Mouse (Mus musculus) olfactory bulb, adult 2 months (tissue): ENCODE data around the gene Zfp72. TPM values are rescaled to one million over a fixed set of nuclear protein-coding genes. Genes with fewer than 3 reads are reported as not detected.
A peak's percentile ranks its signal among the peaks of the same experiment; 100 is the strongest.

Experiments used
- H3K27ac ChIP-seq: fragments of 200-500 bp; 2 replicates; pipeline ENCODE4 v1.5.1; 2012; ENCODE audit warnings: low read depth, low read length; ENCODE audit not compliant: insufficient read depth
- H3K4me1 ChIP-seq: fragments of 200-500 bp; 2 replicates; pipeline ENCODE4 v1.6.1; 2012; ENCODE audit warnings: low read length; ENCODE audit not compliant: control insufficient read depth, insufficient read depth
- H3K4me3 ChIP-seq: fragments of 200-500 bp; 2 replicates; pipeline ENCODE4 v1.5.1; 2012; ENCODE audit warnings: mild to moderate bottlenecking, low read depth, low read length, moderate library complexity; ENCODE audit not compliant: insufficient read depth
- CTCF ChIP-seq: fragments of 200-500 bp; IDR thresholded peaks from 2 replicates; pipeline ENCODE4 v1.5.1; 2012; ENCODE audit warnings: low read depth, mild to moderate bottlenecking, low read length, moderate library complexity; ENCODE audit not compliant: insufficient read depth
- POLR2A ChIP-seq: fragments of 200-500 bp; IDR thresholded peaks from 2 replicates; pipeline ENCODE4 v1.6.1; 2012; ENCODE audit warnings: mild to moderate bottlenecking, low read depth, low read length, moderate library complexity; ENCODE audit not compliant: insufficient read depth
- WGBS: fragments of 180-500 bp; shearing (Covaris S2); methylation state at CpG from one replicate; pipeline ENCODE4 v1.1.7; 2018; 5-methylcytosine and 5-hydroxymethylcytosine counted together
- polyA plus RNA-seq: library from polyadenylated mRNA; stranded (reverse); fragments of >200 nt; gene quantifications from 2 replicates; pipeline ENCODE4 v1.2.4, GENCODE M21; 2012; ENCODE audit warnings: low replicate concordance; ENCODE audit not compliant: missing spikeins, insufficient read depth, insufficient read length

Zfp72 gene
- polyA plus RNA-seq, 1 experiment = not detected

GRCm38 (mm10) chr13:74362218-74362617 lies 28.4 kb downstream of the Zfp72 start:
- Histone ChIP-seq H3K4me3 (no peak overlapping the region), H3K4me1 (peaks cover 9% of the 10 kb centered on the region; the same call in 1 of the 2 replicates), H3K27ac (no peak overlapping the region)
- 72% methylated on average over 2 of the region's 2 CpGs for WGBS
- no peak for TF ChIP-seq CTCF
- TF ChIP-seq POLR2A = no peak

GRCm38 (mm10) chr13:74356491-74356890 lies 34.1 kb downstream of the Zfp72 start:
- Histone ChIP-seq H3K27ac (no peak overlapping the region), H3K4me1 (peaks cover 3% of the 10 kb centered on the region; the same call in 1 of the 2 replicates), H3K4me3 (no peak overlapping the region)
- TF ChIP-seq CTCF (no peak), POLR2A (no peak)
- 83% methylated on average over 13 of the region's 13 CpGs for WGBS

- Histone ChIP-seq H3K4me3 (peak overlapping the region; percentile 64), H3K4me1 (no peaks in the 10 kb centered on the region), H3K27ac (peak overlapping the region; percentile 49)
- TF ChIP-seq CTCF (no peak), POLR2A (no peak)
- WGBS = 3% methylated on average over 15 of the region's 15 CpGs
These were observed 40.2 kb downstream of the Zfp72 start for GRCm38 (mm10) chr13:74350435-74350906.

- H3K27ac ChIP-seq = peak within 1 kb of the TSS; percentile 67
- under 1% methylated on average over 57 of the region's 57 CpGs for WGBS
- no peaks in the 10 kb centered on the region for H3K4me1 ChIP-seq
- peak within 1 kb of the TSS; percentile 64 for H3K4me3 ChIP-seq
- TF ChIP-seq POLR2A (peak; percentile 78), CTCF (no peak)
These were observed 40.8 kb downstream of the Zfp72 start, which contains the start of the genes Sdha and Ccdc127 for GRCm38 (mm10) chr13:74349566-74350434. Gene Sdha (minus strand): TSS chr13:74350280. Gene Ccdc127 (plus strand): TSS chr13:74350309.

- Histone ChIP-seq H3K27ac (no peak overlapping the region), H3K4me1 (no peaks in the 10 kb centered on the region), H3K4me3 (no peak overlapping the region)
- WGBS = 39% methylated on average over 3 of the region's 3 CpGs
- TF ChIP-seq CTCF = no peak
- no peak for TF ChIP-seq POLR2A
These were observed 49.6 kb downstream of the Zfp72 start for GRCm38 (mm10) chr13:74341036-74341435.

GRCm38 (mm10) chr13:74329321-74329720 lies 61.3 kb downstream of the Zfp72 start:
- TF ChIP-seq POLR2A (no peak), CTCF (no peak)
- Histone ChIP-seq H3K4me3 (no peak overlapping the region), H3K4me1 (no peaks in the 10 kb centered on the region), H3K27ac (no peak overlapping the region)

Other genes with a start within 250 kb of the Zfp72 start
- gene Exoc3, start 182.1 kb downstream of the Zfp72 start, polyA plus RNA-seq = not detected in 2 replicates
- not detected in 2 replicates for gene Ahrr, start 98.5 kb downstream of the Zfp72 start, polyA plus RNA-seq
- gene Pdcd6, start 73.3 kb downstream of the Zfp72 start, polyA plus RNA-seq = 339 TPM in 1 of 2 replicates, not detected in the other
- gene Sdha, start 40.6 kb downstream of the Zfp72 start, polyA plus RNA-seq = 516 TPM in 1 of 2 replicates, not detected in the other
- gene Ccdc127, start 40.5 kb downstream of the Zfp72 start, polyA plus RNA-seq = not detected in 2 replicates
- not detected in 2 replicates for gene Lrrc14b, start 26.8 kb downstream of the Zfp72 start, polyA plus RNA-seq
- gene Ftl1-ps1, start 8.9 kb upstream of the Zfp72 start, polyA plus RNA-seq = not detected in 2 replicates
- gene Zfp825, start 103.2 kb upstream of the Zfp72 start, polyA plus RNA-seq = not detected in 2 replicates
- not detected in 2 replicates for gene Erap1, start 248.7 kb upstream of the Zfp72 start, polyA plus RNA-seq